Mouse (Mus musculus) olfactory bulb, adult 2 months (tissue): Measurements from ENCODE around the gene Gm11042. TPM values are rescaled to one million over a fixed set of nuclear protein-coding genes. Genes with fewer than 3 reads are reported as not detected.

Experiments
- H3K27ac ChIP-seq: fragments of 200-500 bp; 2 replicates; pipeline ENCODE4 v1.5.1; 2012; ENCODE audit warnings: low read depth, low read length; ENCODE audit not compliant: insufficient read depth
- H3K4me1 ChIP-seq: fragments of 200-500 bp; 2 replicates; pipeline ENCODE4 v1.6.1; 2012; ENCODE audit warnings: low read length; ENCODE audit not compliant: control insufficient read depth, insufficient read depth
- H3K4me3 ChIP-seq: fragments of 200-500 bp; 2 replicates; pipeline ENCODE4 v1.5.1; 2012; ENCODE audit warnings: mild to moderate bottlenecking, low read depth, low read length, moderate library complexity; ENCODE audit not compliant: insufficient read depth
- CTCF ChIP-seq: fragments of 200-500 bp; IDR thresholded peaks from 2 replicates; pipeline ENCODE4 v1.5.1; 2012; ENCODE audit warnings: low read depth, mild to moderate bottlenecking, low read length, moderate library complexity; ENCODE audit not compliant: insufficient read depth
- POLR2A ChIP-seq: fragments of 200-500 bp; IDR thresholded peaks from 2 replicates; pipeline ENCODE4 v1.6.1; 2012; ENCODE audit warnings: mild to moderate bottlenecking, low read depth, low read length, moderate library complexity; ENCODE audit not compliant: insufficient read depth
- WGBS: fragments of 180-500 bp; shearing (Covaris S2); methylation state at CpG from one replicate; pipeline ENCODE4 v1.1.7; 2018; 5-methylcytosine and 5-hydroxymethylcytosine counted together
- polyA plus RNA-seq: library from polyadenylated mRNA; stranded (reverse); fragments of >200 nt; gene quantifications from 2 replicates; pipeline ENCODE4 v1.2.4, GENCODE M21; 2012; ENCODE audit warnings: low replicate concordance; ENCODE audit not compliant: missing spikeins, insufficient read depth, insufficient read length

The Gm11042 gene
- polyA plus RNA-seq, 1 experiment: not detected

- Histone ChIP-seq H3K27ac (no peak overlapping the region), H3K4me1 (no peaks in the 10 kb centered on the region)
- WGBS: 92% methylated on average over 6 of the region's 6 CpGs
These were observed 14.6 kb downstream of the Gm11042 start for GRCm38 (mm10) chr12:74301559-74301958.

GRCm38 (mm10) chr12:74296374-74296773, 19.8 kb downstream of the Gm11042 start:
- no peak for TF ChIP-seq CTCF
- H3K27ac ChIP-seq: no peak overlapping the region
- H3K4me3 ChIP-seq: no peak overlapping the region
- WGBS: 70% methylated on average over 5 of the region's 5 CpGs
- H3K4me1 ChIP-seq: no peaks in the 10 kb centered on the region

More at GRCm38 (mm10) chr12:74301559-74301958, 14.6 kb downstream of the Gm11042 start:
- TF ChIP-seq POLR2A: no peak
- TF ChIP-seq CTCF: no peak
- H3K4me3 ChIP-seq: no peak overlapping the region

- no peak overlapping the region for H3K27ac ChIP-seq
- 3% methylated on average over 4 of the region's 4 CpGs for WGBS
These were observed 22.6 kb downstream of the Gm11042 start for GRCm38 (mm10) chr12:74293624-74294023.

GRCm38 (mm10) chr12:74290983-74291382, 25.2 kb downstream of the Gm11042 start:
- H3K4me1 ChIP-seq: peaks cover 3% of the 10 kb centered on the region; the same call in 1 of the 2 replicates
- 90% methylated on average over 4 of the region's 4 CpGs for WGBS

More at GRCm38 (mm10) chr12:74293624-74294023, 22.6 kb downstream of the Gm11042 start:
- no peak overlapping the region for H3K4me3 ChIP-seq
- TF ChIP-seq CTCF: no peak
- no peaks in the 10 kb centered on the region for H3K4me1 ChIP-seq

GRCm38 (mm10) chr12:74284685-74285054, 31.5 kb downstream of the Gm11042 start:
- under 1% methylated on average over 11 of the region's 11 CpGs for WGBS
- Histone ChIP-seq H3K27ac (no peak overlapping the region), H3K4me3 (peak overlapping the region; percentile 68), H3K4me1 (peaks cover 11% of the 10 kb centered on the region; the same call in 1 of the 2 replicates)
- TF ChIP-seq CTCF (no peak), POLR2A (no peak)

More at GRCm38 (mm10) chr12:74290983-74291382, 25.2 kb downstream of the Gm11042 start:
- H3K27ac ChIP-seq: no peak overlapping the region
- TF ChIP-seq CTCF (no peak), POLR2A (no peak)
- no peak overlapping the region for H3K4me3 ChIP-seq

- H3K27ac ChIP-seq: no peak overlapping the region
- WGBS: under 1% methylated on average over 49 of the region's 49 CpGs
These were observed 32.0 kb downstream of the Gm11042 start for GRCm38 (mm10) chr12:74284020-74284684.

GRCm38 (mm10) chr12:74282846-74283245, 33.3 kb downstream of the Gm11042 start:
- WGBS: 73% methylated on average over 1 of the region's 1 CpGs
- no peak overlapping the region for H3K4me3 ChIP-seq
- no peak for TF ChIP-seq POLR2A
- no peak for TF ChIP-seq CTCF
- H3K4me1 ChIP-seq: peaks cover 11% of the 10 kb centered on the region; the same call in 1 of the 2 replicates
- H3K27ac ChIP-seq: no peak overlapping the region

More at GRCm38 (mm10) chr12:74284020-74284684, 32.0 kb downstream of the Gm11042 start:
- peak overlapping the region; percentile 68 for H3K4me3 ChIP-seq
- peak; percentile 72 for TF ChIP-seq CTCF
- TF ChIP-seq POLR2A: peak; percentile 65
- H3K4me1 ChIP-seq: peaks cover 11% of the 10 kb centered on the region; the same call in 1 of the 2 replicates

- no peak overlapping the region for H3K4me3 ChIP-seq
- TF ChIP-seq CTCF (no peak), POLR2A (no peak)
- WGBS: 87% methylated on average over 4 of the region's 4 CpGs
- H3K27ac ChIP-seq: no peak overlapping the region
- peaks cover 8% of the 10 kb centered on the region; the same call in 1 of the 2 replicates for H3K4me1 ChIP-seq
These were observed 34.8 kb downstream of the Gm11042 start for GRCm38 (mm10) chr12:74281403-74281802.

GRCm38 (mm10) chr12:74277265-74277664, 38.9 kb downstream of the Gm11042 start:
- H3K27ac ChIP-seq: no peak overlapping the region
- H3K4me1 ChIP-seq: no peaks in the 10 kb centered on the region
- TF ChIP-seq CTCF (no peak), POLR2A (no peak)
- 87% methylated on average over 5 of the region's 5 CpGs for WGBS
- H3K4me3 ChIP-seq: no peak overlapping the region
